ENCODE assay signal across 18 mouse cellular contexts in the genomic region with DNA sequence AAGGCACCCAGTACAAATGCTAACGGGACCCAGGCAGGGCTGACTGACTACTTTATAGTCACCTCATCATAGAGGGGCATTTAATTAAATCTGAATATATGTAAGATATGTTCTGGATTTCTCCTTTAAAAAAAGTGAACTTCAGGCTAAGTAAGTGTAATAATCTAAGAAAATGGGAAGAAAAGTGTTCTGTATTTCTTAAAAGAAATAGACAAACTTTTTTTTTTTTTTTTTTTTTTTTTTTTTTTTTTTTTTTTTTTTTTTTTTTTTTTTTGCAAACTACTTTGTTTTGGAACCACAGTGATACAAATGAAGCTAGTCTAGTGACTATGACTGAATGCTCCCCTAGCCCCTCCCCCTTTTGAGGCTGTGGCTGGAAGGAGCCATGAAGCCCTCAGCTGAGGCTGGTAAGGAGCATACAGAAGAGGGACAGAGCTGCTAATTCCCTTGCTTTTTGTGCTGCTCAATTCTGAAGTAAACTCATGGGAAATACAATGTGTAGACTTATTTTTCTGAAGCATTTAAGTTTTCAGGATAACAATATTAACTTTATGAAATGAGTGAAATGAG.
DNase-seq lines count a peak whose midpoint lies in the region; ATAC-seq and TF ChIP-seq lines count a peak whose summit lies in the region.
"Had no signal": no experiment of that assay in that cellular context is flagged by ENCODE, and none has a peak within 500 bp of the region (broad histone marks: within the 10 kb centered on the region; RNA-seq: fewer than 3 reads in every experiment).

No protein-coding gene starts in this region.

- no peaks in the 10 kb centered on the region for H3K27me3 ChIP-seq in heart, embryonic 15.5 days
- no peaks in the 10 kb centered on the region for H3K27me3 ChIP-seq in heart, embryonic 11.5 days (ENCODE audit: control insufficient read depth, insufficient read depth, low read length)
- no peaks in the 10 kb centered on the region for H3K27me3 ChIP-seq in CH12.LX (replicated peaks)
- no peaks in the 10 kb centered on the region for H3K27me3 ChIP-seq in forebrain, embryonic 14.5 days (replicated peaks; ENCODE audit: control insufficient read depth, insufficient read depth, low read length)
- H3K27me3 ChIP-seq: forebrain, embryonic 12.5 days; megakaryocyte, embryonic 14.5 days had no signal

- no peaks in the 10 kb centered on the region for H3K9me3 ChIP-seq in heart, embryonic 15.5 days (replicated peaks)
- H3K9me3 ChIP-seq in heart, embryonic 11.5 days (replicated peaks; ENCODE audit: control insufficient read depth, low read length), result no peaks in the 10 kb centered on the region
- no peaks in the 10 kb centered on the region for H3K9me3 ChIP-seq in CH12.LX (replicated peaks; ENCODE audit: low read length)
- H3K9me3 ChIP-seq in forebrain, embryonic 14.5 days (replicated peaks; ENCODE audit: control insufficient read depth, low read length), result no peaks in the 10 kb centered on the region
- H3K9me3 ChIP-seq: forebrain, embryonic 12.5 days; megakaryocyte, embryonic 14.5 days had no signal

- H3K4me1 ChIP-seq in heart, embryonic 15.5 days (replicated peaks), result peaks cover 14% of the 10 kb centered on the region
- peaks cover 5% of the 10 kb centered on the region; the same call in 1 of the 2 replicates for H3K4me1 ChIP-seq in heart, embryonic 11.5 days (ENCODE audit: control insufficient read depth, insufficient read depth, low read length)
- peaks cover 5 to 18% of the 10 kb centered on the region in 2 experiments; a peak in 3 of 4 replicates for H3K4me1 ChIP-seq in CH12.LX (ENCODE audit: control insufficient read depth in 1 of 2, insufficient read depth in 2 of 2)
- H3K4me1 ChIP-seq in forebrain, embryonic 14.5 days (ENCODE audit: control insufficient read depth, insufficient read depth, low read length), result no peaks in the 10 kb centered on the region
- H3K4me1 ChIP-seq: megakaryocyte, embryonic 14.5 days had no signal

- no peak for ATAC-seq in heart, embryonic 15.5 days (replicated peaks; ENCODE audit: insufficient number of reproducible peaks, insufficient read depth, low FRiP score, low read depth)
- no peak for ATAC-seq in heart, embryonic 11.5 days (replicated peaks; ENCODE audit: insufficient number of reproducible peaks, low FRiP score, low TSS enrichment)
- ATAC-seq in forebrain, embryonic 14.5 days, result no peak
- ATAC-seq: midbrain, embryonic 16.5 days had no signal

- no peak overlapping the region for H3K9ac ChIP-seq in heart, embryonic 15.5 days
- H3K9ac ChIP-seq in heart, embryonic 11.5 days (ENCODE audit: low read depth, low read length), result no peak overlapping the region
- no peak overlapping the region for H3K9ac ChIP-seq in CH12.LX (ENCODE audit: insufficient read depth, low read depth)
- H3K9ac ChIP-seq in forebrain, embryonic 14.5 days (ENCODE audit: low read length), result no peak overlapping the region
- H3K9ac ChIP-seq: forebrain, embryonic 12.5 days; liver, embryonic 14.5 days had no signal

- H3K36me3 ChIP-seq in heart, embryonic 15.5 days, result no peaks in the 10 kb centered on the region
- no peaks in the 10 kb centered on the region for H3K36me3 ChIP-seq in heart, embryonic 11.5 days (ENCODE audit: control insufficient read depth, insufficient read depth, low read length)
- H3K36me3 ChIP-seq in CH12.LX (replicated peaks in 1 of 2; ENCODE audit: control insufficient read depth in 1 of 2, insufficient read depth in 1 of 2, low read length in 1 of 2), result peaks cover 0 to 1% of the 10 kb centered on the region in 2 experiments
- H3K36me3 ChIP-seq in forebrain, embryonic 14.5 days (ENCODE audit: control insufficient read depth, insufficient read depth, low read length), result no peaks in the 10 kb centered on the region
- H3K36me3 ChIP-seq: forebrain, embryonic 12.5 days had no signal

- TF ChIP-seq POLR2A in CH12.LX (IDR thresholded peaks at IDR 0.05; ENCODE audit: low read depth, low read length), result no peak

- no peak for TF ChIP-seq CTCF in CH12.LX (conservative IDR thresholded peaks at IDR 0.05 in 1 of 2, IDR thresholded peaks at IDR 0.05 in 1 of 2; ENCODE audit: low read depth in 2 of 2, low read length in 2 of 2)

- TF ChIP-seq EP300 in CH12.LX (IDR thresholded peaks at IDR 0.05; ENCODE audit: low read length), result no peak

- dilution Hi-C loops in CH12.LX (cut with MboI; ENCODE audit: extremely low pct_ligation_motif_present, extremely low pct_unique_long_range_greater_than_20kb, low sequenced_read_pairs), result no loop called here

- no peak for TF ChIP-seq RAD21 in CH12.LX (IDR thresholded peaks at IDR 0.05; ENCODE audit: low read depth, low read length)

- peak overlapping the region; percentile 42; the same call in 1 of the 2 replicates for H3K27ac ChIP-seq in heart, embryonic 15.5 days
- no peak overlapping the region for H3K27ac ChIP-seq in heart, embryonic 11.5 days (ENCODE audit: low read depth, low read length)
- H3K27ac ChIP-seq in CH12.LX (ENCODE audit: insufficient read depth, low read depth), result no peak overlapping the region
- H3K27ac ChIP-seq in forebrain, embryonic 14.5 days (ENCODE audit: low read depth, low read length), result no peak overlapping the region
- H3K27ac ChIP-seq: forebrain, embryonic 12.5 days; hindbrain, postnatal 0 days; liver, embryonic 14.5 days had no signal

- peak; percentile 38 for DNase-seq in 3134 (ENCODE audit: extremely low read depth, insufficient read length, low spot score)
- peak; percentile 51 for DNase-seq in CH12.LX (ENCODE audit: extremely low read depth)
- peak; percentile 8 for DNase-seq in embryo, embryonic 9.5 days (ENCODE audit: extremely low spot score)
- no peak for DNase-seq in left cerebral cortex, adult 9 months (ENCODE audit: low spot score in 2 of 2)
- no peak for DNase-seq in forebrain, embryonic 14.5 days (ENCODE audit: low spot score)
- DNase-seq: cerebellum, adult 2 months; gastrocnemius, postnatal 14 days; heart, postnatal 36 days; kidney, adult 18-20 months; kidney, postnatal 10 days; layer of hippocampus, postnatal 36 days had no signal

- WGBS in heart, embryonic 15.5 days, result 73% methylated on average over 1 of the region's 1 CpGs
- WGBS in heart, embryonic 11.5 days (ENCODE audit: insufficient replicate concordance), result 84% methylated on average over 1 of the region's 1 CpGs
- 67% methylated on average over 1 of the region's 1 CpGs for WGBS in forebrain, embryonic 14.5 days

- no peak overlapping the region for H3K4me3 ChIP-seq in heart, embryonic 15.5 days
- H3K4me3 ChIP-seq in heart, embryonic 11.5 days (ENCODE audit: low read depth, low read length), result no peak overlapping the region
- no peak overlapping the region for H3K4me3 ChIP-seq in CH12.LX (replicated peaks in 1 of 3; ENCODE audit: low read depth in 2 of 3, low read length in 2 of 3, poor library complexity in 1 of 3)
- no peak overlapping the region for H3K4me3 ChIP-seq in forebrain, embryonic 14.5 days (ENCODE audit: low read depth, low read length)
- H3K4me3 ChIP-seq: forebrain, embryonic 12.5 days; megakaryocyte, embryonic 14.5 days had no signal

- no peak overlapping the region for H3K4me2 ChIP-seq in heart, embryonic 15.5 days
- H3K4me2 ChIP-seq in heart, embryonic 11.5 days, result no peak overlapping the region
- H3K4me2 ChIP-seq in CH12.LX (ENCODE audit: insufficient read depth, low read depth, poor library complexity, severe bottlenecking), result no peak overlapping the region
- H3K4me2 ChIP-seq in forebrain, embryonic 14.5 days (ENCODE audit: low read length), result no peak overlapping the region
- H3K4me2 ChIP-seq: forebrain, embryonic 12.5 days had no signal

- H3K79me2 ChIP-seq in CH12.LX (replicated peaks; ENCODE audit: control insufficient read depth, extremely low read depth, insufficient read depth, poor library complexity, severe bottlenecking), result no peaks in the 10 kb centered on the region

- in situ Hi-C loops in CH12.LX (cut with MboI; ENCODE audit: low pct_ligation_motif_present, low pct_unique_long_range_greater_than_20kb, low sequenced_read_pairs), result no loop called here

TF ChIP-seq in CH12.LX, 34 proteins besides CTCF, POLR2A, EP300 and RAD21:
- TF ChIP-seq ZC3H11A (IDR thresholded peaks at IDR 0.05; ENCODE audit: low read depth, low read length), result no peak
- no peak for TF ChIP-seq PAX5 (IDR thresholded peaks at IDR 0.05; ENCODE audit: low read length)
- peak; percentile 94 for TF ChIP-seq ZNF384 (IDR thresholded peaks at IDR 0.05; ENCODE audit: low read depth, low read length)
- TF ChIP-seq MYC (IDR thresholded peaks at IDR 0.05; ENCODE audit: low read depth, low read length), result no peak
TF ChIP-seq in CH12.LX: peak in this region for 1.

Comparison
In these comparisons a context has a peak if more than half of its experiments do, and no peak if none do; other contexts are left out.
1. DNase-seq: peak in 3134 (single experiment), CH12.LX (single experiment) and embryo, embryonic 9.5 days (single experiment); none in left cerebral cortex, adult 9 months (0 of 2) and forebrain, embryonic 14.5 days (single experiment).